Mouse (Mus musculus): ENCODE data around the gene Tcp10a. TPM values are rescaled to one million over a fixed set of nuclear protein-coding genes. Genes with fewer than 3 reads are reported as not detected.
"Not testable (repeated sequence)": the region's sequence is repeated elsewhere in the genome, so short reads cannot be mapped to it uniquely, and the experiment has no call there.

Gene Tcp10a
- total RNA-seq, 1 experiment = 0.09 TPM

- Histone ChIP-seq H3K9me3 (ENCODE audit: control insufficient read depth, insufficient read depth, low read depth, low read length) (no peaks in the 10 kb centered on the region), H3K27ac (ENCODE audit: insufficient read depth, low read depth, low read length, poor library complexity, severe bottlenecking) (no peak overlapping the region), H3K36me3 (ENCODE audit: control insufficient read depth, insufficient read depth, low read length, poor library complexity, severe bottlenecking) (peaks cover 20% of the 10 kb centered on the region; the same call in 1 of the 2 replicates), H3K4me1 (ENCODE audit: control insufficient read depth in 2 of 2, insufficient read depth in 2 of 2, low read length in 2 of 2, poor library complexity in 1 of 2) (no peaks in the 10 kb centered on the region), H3K9ac (ENCODE audit: insufficient read depth, low read depth, low read length, poor library complexity, severe bottlenecking) (no peak overlapping the region), H3K4me3 (ENCODE audit: insufficient read depth in 1 of 2, low read depth in 1 of 2, low read length in 2 of 2, poor library complexity in 1 of 2, severe bottlenecking in 1 of 2) (no peak overlapping the region)
- in situ Hi-C loops (cut with MboI; ENCODE audit: low sequenced_read_pairs in 2 of 2, unreplicated experiment in 2 of 2) = no loop called here
- no peak for TF ChIP-seq ZC3H11A (IDR thresholded peaks at IDR 0.05; ENCODE audit: borderline replicate concordance, low read depth, low read length)
- TF ChIP-seq CHD2 (IDR thresholded peaks at IDR 0.05; ENCODE audit: low read depth, low read length) = no peak
- no peak for TF ChIP-seq ZNF384 (IDR thresholded peaks at IDR 0.05; ENCODE audit: low read depth, low read length)
- no peak for TF ChIP-seq HCFC1 (IDR thresholded peaks at IDR 0.05; ENCODE audit: borderline replicate concordance, insufficient read depth, low read length)
- no peak for TF ChIP-seq MAFK (IDR thresholded peaks at IDR 0.05; ENCODE audit: insufficient read depth, low read depth, low read length)
- no peak for DNase-seq (ENCODE audit: low read depth, low spot score)
Observed at GRCm38 (mm10) chr17:7286422-7287050, 37.9 kb upstream of the Tcp10a start.

GRCm38 (mm10) chr17:7292012-7292684 is 32.3 kb upstream of the Tcp10a start:
- H3K9ac ChIP-seq (ENCODE audit: insufficient read depth, low read depth, low read length, poor library complexity, severe bottlenecking) = no peak overlapping the region
- H3K27ac ChIP-seq (ENCODE audit: insufficient read depth, low read depth, low read length, poor library complexity, severe bottlenecking) = no peak overlapping the region
- H3K36me3 ChIP-seq (ENCODE audit: control insufficient read depth, insufficient read depth, low read length, poor library complexity, severe bottlenecking) = peaks cover 2% of the 10 kb centered on the region; the same call in 1 of the 2 replicates
- H3K4me1 ChIP-seq (ENCODE audit: control insufficient read depth in 2 of 2, insufficient read depth in 2 of 2, low read length in 2 of 2, poor library complexity in 1 of 2) = no peaks in the 10 kb centered on the region
- no peak for DNase-seq (ENCODE audit: low read depth, low spot score)
- no peak overlapping the region for H3K4me3 ChIP-seq (ENCODE audit: insufficient read depth in 1 of 2, low read depth in 1 of 2, low read length in 2 of 2, poor library complexity in 1 of 2, severe bottlenecking in 1 of 2)
- H3K9me3 ChIP-seq (ENCODE audit: control insufficient read depth, insufficient read depth, low read depth, low read length) = no peaks in the 10 kb centered on the region
- in situ Hi-C loops (cut with MboI; ENCODE audit: low sequenced_read_pairs in 2 of 2, unreplicated experiment in 2 of 2) = no loop called here
- TF ChIP-seq ZC3H11A (IDR thresholded peaks at IDR 0.05; ENCODE audit: borderline replicate concordance, low read depth, low read length) (no peak), CHD2 (IDR thresholded peaks at IDR 0.05; ENCODE audit: low read depth, low read length) (no peak), ZNF384 (IDR thresholded peaks at IDR 0.05; ENCODE audit: low read depth, low read length) (no peak), HCFC1 (IDR thresholded peaks at IDR 0.05; ENCODE audit: borderline replicate concordance, insufficient read depth, low read length) (no peak), MAFK (IDR thresholded peaks at IDR 0.05; ENCODE audit: insufficient read depth, low read depth, low read length) (no peak)

- DNase-seq (ENCODE audit: low read depth, low spot score); H3K27ac ChIP-seq (ENCODE audit: insufficient read depth, low read depth, low read length, poor library complexity, severe bottlenecking); H3K4me3 ChIP-seq (ENCODE audit: insufficient read depth in 1 of 2, low read depth in 1 of 2, low read length in 2 of 2, poor library complexity in 1 of 2, severe bottlenecking in 1 of 2); in situ Hi-C loops (cut with MboI; ENCODE audit: low sequenced_read_pairs in 2 of 2, unreplicated experiment in 2 of 2); H3K36me3 ChIP-seq (ENCODE audit: control insufficient read depth, insufficient read depth, low read length, poor library complexity, severe bottlenecking); H3K9me3 ChIP-seq (ENCODE audit: control insufficient read depth, insufficient read depth, low read depth, low read length); H3K9ac ChIP-seq (ENCODE audit: insufficient read depth, low read depth, low read length, poor library complexity, severe bottlenecking); H3K4me1 ChIP-seq (ENCODE audit: control insufficient read depth in 2 of 2, insufficient read depth in 2 of 2, low read length in 2 of 2, poor library complexity in 1 of 2): not testable (repeated sequence)
- TF ChIP-seq ZC3H11A (IDR thresholded peaks at IDR 0.05; ENCODE audit: borderline replicate concordance, low read depth, low read length) = peak; percentile 8; the same call in 1 of the 2 replicates
Observed at GRCm38 (mm10) chr17:7306278-7307196, 17.9 kb upstream of the Tcp10a start.

GRCm38 (mm10) chr17:7315693-7316382 is 8.6 kb upstream of the Tcp10a start:
- DNase-seq (ENCODE audit: low read depth, low spot score); H3K36me3 ChIP-seq (ENCODE audit: control insufficient read depth, insufficient read depth, low read length, poor library complexity, severe bottlenecking); H3K4me3 ChIP-seq (ENCODE audit: insufficient read depth in 1 of 2, low read depth in 1 of 2, low read length in 2 of 2, poor library complexity in 1 of 2, severe bottlenecking in 1 of 2); H3K4me1 ChIP-seq (ENCODE audit: control insufficient read depth in 2 of 2, insufficient read depth in 2 of 2, low read length in 2 of 2, poor library complexity in 1 of 2); H3K9me3 ChIP-seq (ENCODE audit: control insufficient read depth, insufficient read depth, low read depth, low read length); H3K27ac ChIP-seq (ENCODE audit: insufficient read depth, low read depth, low read length, poor library complexity, severe bottlenecking); in situ Hi-C loops (cut with MboI; ENCODE audit: low sequenced_read_pairs in 2 of 2, unreplicated experiment in 2 of 2); H3K9ac ChIP-seq (ENCODE audit: insufficient read depth, low read depth, low read length, poor library complexity, severe bottlenecking): not testable (repeated sequence)

GRCm38 (mm10) chr17:7319789-7320188 is 4.7 kb upstream of the Tcp10a start:
- H3K27ac ChIP-seq (ENCODE audit: insufficient read depth, low read depth, low read length, poor library complexity, severe bottlenecking); H3K9ac ChIP-seq (ENCODE audit: insufficient read depth, low read depth, low read length, poor library complexity, severe bottlenecking); DNase-seq (ENCODE audit: low read depth, low spot score); H3K9me3 ChIP-seq (ENCODE audit: control insufficient read depth, insufficient read depth, low read depth, low read length); H3K36me3 ChIP-seq (ENCODE audit: control insufficient read depth, insufficient read depth, low read length, poor library complexity, severe bottlenecking); in situ Hi-C loops (cut with MboI; ENCODE audit: low sequenced_read_pairs in 2 of 2, unreplicated experiment in 2 of 2); H3K4me1 ChIP-seq (ENCODE audit: control insufficient read depth in 2 of 2, insufficient read depth in 2 of 2, low read length in 2 of 2, poor library complexity in 1 of 2); H3K4me3 ChIP-seq (ENCODE audit: insufficient read depth in 1 of 2, low read depth in 1 of 2, low read length in 2 of 2, poor library complexity in 1 of 2, severe bottlenecking in 1 of 2): not testable (repeated sequence)

- H3K9me3 ChIP-seq (ENCODE audit: control insufficient read depth, insufficient read depth, low read depth, low read length); H3K4me1 ChIP-seq (ENCODE audit: control insufficient read depth in 2 of 2, insufficient read depth in 2 of 2, low read length in 2 of 2, poor library complexity in 1 of 2); in situ Hi-C loops (cut with MboI; ENCODE audit: low sequenced_read_pairs in 2 of 2, unreplicated experiment in 2 of 2); H3K27ac ChIP-seq (ENCODE audit: insufficient read depth, low read depth, low read length, poor library complexity, severe bottlenecking); DNase-seq (ENCODE audit: low read depth, low spot score); H3K4me3 ChIP-seq (ENCODE audit: insufficient read depth in 1 of 2, low read depth in 1 of 2, low read length in 2 of 2, poor library complexity in 1 of 2, severe bottlenecking in 1 of 2); H3K9ac ChIP-seq (ENCODE audit: insufficient read depth, low read depth, low read length, poor library complexity, severe bottlenecking); H3K36me3 ChIP-seq (ENCODE audit: control insufficient read depth, insufficient read depth, low read length, poor library complexity, severe bottlenecking): not testable (repeated sequence)
Observed at GRCm38 (mm10) chr17:7326415-7326814, 2.0 kb downstream of the Tcp10a start.

Data from ES-E14 (cell line).